Mouse (Mus musculus): ENCODE measurements at regions not wholly inside any gene's neighbourhood (a gene's known extent, or its start where the extent isn't known, plus 50 kb on each side); places are given as distances from the start of the nearest gene placed in this dataset.

GRCm38 (mm10) chr5:97565486-97565885, 108.7 kb upstream of the Gk2 start:
- 69% methylated on average over 5 of the region's 5 CpGs for WGBS (ENCODE audit: insufficient replicate concordance)
- DNase-seq (no peak), ATAC-seq (no peak)
- Histone ChIP-seq H3K9ac (replicated peaks) (no peak overlapping the region), H3K27ac (ENCODE audit: low read depth) (no peak overlapping the region), H3K4me1 (ENCODE audit: insufficient read depth) (no peaks in the 10 kb centered on the region), H3K9me3 (ENCODE audit: low read length) (no peaks in the 10 kb centered on the region), H3K27me3 (ENCODE audit: insufficient read depth, low read length) (no peaks in the 10 kb centered on the region), H3K4me2 (ENCODE audit: low read depth, low read length) (no peak overlapping the region), H3K36me3 (replicated peaks; ENCODE audit: insufficient read depth, low read length) (no peaks in the 10 kb centered on the region), H3K4me3 (ENCODE audit: low read depth, low read length) (no peak overlapping the region)
- TF ChIP-seq CTCF (IDR thresholded peaks at IDR 0.05; ENCODE audit: low read depth): no peak
- no peak for TF ChIP-seq EP300 (IDR thresholded peaks at IDR 0.05; ENCODE audit: low read depth)

- Histone ChIP-seq H3K27ac (ENCODE audit: low read depth) (no peak overlapping the region), H3K36me3 (replicated peaks; ENCODE audit: insufficient read depth, low read length) (no peaks in the 10 kb centered on the region), H3K4me1 (ENCODE audit: insufficient read depth) (no peaks in the 10 kb centered on the region), H3K4me3 (ENCODE audit: low read depth, low read length) (no peak overlapping the region), H3K9me3 (ENCODE audit: low read length) (no peaks in the 10 kb centered on the region), H3K27me3 (ENCODE audit: insufficient read depth, low read length) (no peaks in the 10 kb centered on the region), H3K9ac (replicated peaks) (no peak overlapping the region), H3K4me2 (ENCODE audit: low read depth, low read length) (no peak overlapping the region)
- ATAC-seq: no peak
- DNase-seq: no peak
- WGBS (ENCODE audit: insufficient replicate concordance): 74% methylated on average over 6 of the region's 6 CpGs
- TF ChIP-seq EP300 (IDR thresholded peaks at IDR 0.05; ENCODE audit: low read depth) (no peak), CTCF (IDR thresholded peaks at IDR 0.05; ENCODE audit: low read depth) (no peak)
Observed at GRCm38 (mm10) chr5:97563724-97564123, 106.9 kb upstream of the Gk2 start.

GRCm38 (mm10) chr5:97554274-97554673, 97.5 kb upstream of the Gk2 start:
- no peak overlapping the region for H3K4me3 ChIP-seq (ENCODE audit: low read depth, low read length)
- H3K4me2 ChIP-seq (ENCODE audit: low read depth, low read length): no peak overlapping the region
- ATAC-seq: no peak
- H3K4me1 ChIP-seq (ENCODE audit: insufficient read depth): no peaks in the 10 kb centered on the region
- no peak overlapping the region for H3K9ac ChIP-seq (replicated peaks)
- H3K9me3 ChIP-seq (ENCODE audit: low read length): no peaks in the 10 kb centered on the region
- 67% methylated on average over 6 of the region's 6 CpGs for WGBS (ENCODE audit: insufficient replicate concordance)
- H3K27ac ChIP-seq (ENCODE audit: low read depth): no peak overlapping the region
- H3K36me3 ChIP-seq (replicated peaks; ENCODE audit: insufficient read depth, low read length): no peaks in the 10 kb centered on the region
- no peaks in the 10 kb centered on the region for H3K27me3 ChIP-seq (ENCODE audit: insufficient read depth, low read length)
- TF ChIP-seq CTCF (IDR thresholded peaks at IDR 0.05; ENCODE audit: low read depth): no peak
- TF ChIP-seq EP300 (IDR thresholded peaks at IDR 0.05; ENCODE audit: low read depth): no peak
- no peak for DNase-seq

- Histone ChIP-seq H3K4me2 (ENCODE audit: low read depth, low read length) (no peak overlapping the region), H3K27ac (ENCODE audit: low read depth) (no peak overlapping the region), H3K27me3 (ENCODE audit: insufficient read depth, low read length) (no peaks in the 10 kb centered on the region), H3K4me3 (ENCODE audit: low read depth, low read length) (no peak overlapping the region), H3K9ac (replicated peaks) (no peak overlapping the region), H3K4me1 (ENCODE audit: insufficient read depth) (no peaks in the 10 kb centered on the region), H3K9me3 (ENCODE audit: low read length) (no peaks in the 10 kb centered on the region), H3K36me3 (replicated peaks; ENCODE audit: insufficient read depth, low read length) (no peaks in the 10 kb centered on the region)
- ATAC-seq (no peak), DNase-seq (peak; percentile 34)
- peak; percentile 62 for TF ChIP-seq CTCF (IDR thresholded peaks at IDR 0.05; ENCODE audit: low read depth)
- TF ChIP-seq EP300 (IDR thresholded peaks at IDR 0.05; ENCODE audit: low read depth): no peak
- 37% methylated on average over 3 of the region's 3 CpGs for WGBS (ENCODE audit: insufficient replicate concordance)
Observed at GRCm38 (mm10) chr5:97553122-97553521, 96.3 kb upstream of the Gk2 start.

GRCm38 (mm10) chr5:97537492-97538257, 80.9 kb upstream of the Gk2 start:
- H3K9ac ChIP-seq (replicated peaks): no peak overlapping the region
- TF ChIP-seq CTCF (IDR thresholded peaks at IDR 0.05; ENCODE audit: low read depth) (no peak), EP300 (IDR thresholded peaks at IDR 0.05; ENCODE audit: low read depth) (no peak)
- no peak overlapping the region for H3K4me2 ChIP-seq (ENCODE audit: low read depth, low read length)
- no peaks in the 10 kb centered on the region for H3K27me3 ChIP-seq (ENCODE audit: insufficient read depth, low read length)
- H3K4me1 ChIP-seq (ENCODE audit: insufficient read depth): no peaks in the 10 kb centered on the region
- H3K4me3 ChIP-seq (ENCODE audit: low read depth, low read length): no peak overlapping the region
- WGBS (ENCODE audit: insufficient replicate concordance): 22% methylated on average over 3 of the region's 3 CpGs
- ATAC-seq (no peak), DNase-seq (no peak)
- no peak overlapping the region for H3K27ac ChIP-seq (ENCODE audit: low read depth)
- H3K9me3 ChIP-seq (ENCODE audit: low read length): no peaks in the 10 kb centered on the region
- H3K36me3 ChIP-seq (replicated peaks; ENCODE audit: insufficient read depth, low read length): no peaks in the 10 kb centered on the region

GRCm38 (mm10) chr5:97533733-97534132, 76.9 kb upstream of the Gk2 start:
- H3K4me2 ChIP-seq (ENCODE audit: low read depth, low read length): no peak overlapping the region
- H3K4me3 ChIP-seq (ENCODE audit: low read depth, low read length): no peak overlapping the region
- H3K27ac ChIP-seq (ENCODE audit: low read depth): no peak overlapping the region
- DNase-seq (no peak), ATAC-seq (no peak)
- 70% methylated on average over 5 of the region's 5 CpGs for whole genome bisulfite sequencing (ENCODE audit: insufficient replicate concordance)
- no peak overlapping the region for H3K9ac ChIP-seq (replicated peaks)
- H3K4me1 ChIP-seq (ENCODE audit: insufficient read depth): no peaks in the 10 kb centered on the region
- no peaks in the 10 kb centered on the region for H3K9me3 ChIP-seq (ENCODE audit: low read length)
- H3K27me3 ChIP-seq (ENCODE audit: insufficient read depth, low read length): no peaks in the 10 kb centered on the region
- no peak for TF ChIP-seq CTCF (IDR thresholded peaks at IDR 0.05; ENCODE audit: low read depth)
- TF ChIP-seq EP300 (IDR thresholded peaks at IDR 0.05; ENCODE audit: low read depth): no peak
- no peaks in the 10 kb centered on the region for H3K36me3 ChIP-seq (replicated peaks; ENCODE audit: insufficient read depth, low read length)

All from liver, postnatal 0 days (tissue).